Mouse (Mus musculus) hindbrain, embryonic 11.5 days (tissue): ENCODE results near the gene Sohlh2. TPM values are rescaled to one million over a fixed set of nuclear protein-coding genes. Genes with fewer than 3 reads are reported as not detected.

Experiments used
- ATAC-seq: fragments of 200-750 bp; cut with Nextera tagmentation; 2 replicates; pipeline ENCODE4 v1.8.0; 2017; ENCODE audit warnings: mild to moderate bottlenecking, moderate TSS enrichment, moderate library complexity; ENCODE audit not compliant: low FRiP score
- DNase-seq: peaks from one replicate; pipeline ENCODE4 v3.0.0-alpha.2; 2015; ENCODE audit warnings: low spot score
- H3K27ac ChIP-seq: fragments of 300-500 bp; sonication (generic); 2 replicates; pipeline ENCODE4 v1.5.1; 2014; ENCODE audit warnings: mild to moderate bottlenecking, low read depth, low read length
- H3K27me3 ChIP-seq: fragments of 300-500 bp; sonication (generic); 2 replicates; pipeline ENCODE4 v1.6.1; 2014; ENCODE audit warnings: mild to moderate bottlenecking, low read length, moderate library complexity, mixed read lengths; ENCODE audit not compliant: control insufficient read depth, insufficient read depth
- H3K36me3 ChIP-seq: fragments of 300-500 bp; sonication (generic); 2 replicates; pipeline ENCODE4 v1.6.1; 2014; ENCODE audit warnings: mild to moderate bottlenecking, low read length, moderate library complexity, mixed read lengths; ENCODE audit not compliant: control insufficient read depth, insufficient read depth
- H3K4me1 ChIP-seq: fragments of 300-500 bp; sonication (generic); replicated peaks from 2 replicates; pipeline ENCODE4 v1.6.1; 2014; ENCODE audit warnings: low read length, mixed read lengths; ENCODE audit not compliant: control insufficient read depth, insufficient read depth
- H3K4me2 ChIP-seq: fragments of 300-500 bp; sonication (generic); replicated peaks from 2 replicates; pipeline ENCODE4 v1.6.1; 2014; ENCODE audit warnings: mild to moderate bottlenecking, low read depth, low read length
- H3K4me3 ChIP-seq: fragments of 300-500 bp; sonication (generic); 2 replicates; pipeline ENCODE4 v1.5.1; 2014; ENCODE audit warnings: low read depth, low read length
- H3K9ac ChIP-seq: fragments of 300-500 bp; sonication (generic); 2 replicates; pipeline ENCODE4 v1.6.1; 2014; ENCODE audit warnings: low read depth, low read length
- H3K9me3 ChIP-seq: fragments of 300-500 bp; sonication (generic); 2 replicates; pipeline ENCODE4 v1.6.1; 2016; ENCODE audit warnings: low read length; ENCODE audit not compliant: control insufficient read depth
- WGBS: fragments of 180-500 bp; shearing (Covaris S2); extraction: QIAGEN DNeasy Blood & Tissue Kit; methylation state at CpG from one replicate; pipeline ENCODE4 v1.1.7; 2014; 5-methylcytosine and 5-hydroxymethylcytosine counted together
- polyA plus RNA-seq: library from polyadenylated mRNA; unstranded; fragments of >200 nt; fragmentation: Nextera tagmentation; extraction: Ambion mirVana; gene quantifications from 2 replicates; pipeline ENCODE4 v1.2.1, GENCODE M21; 2014

Sohlh2 gene
- polyA plus RNA-seq, 1 experiment from 2014 or later: not detected

- Histone ChIP-seq H3K27me3 (no peaks in the 10 kb centered on the region), H3K4me3 (no peak overlapping the region), H3K4me1 (peaks cover 5% of the 10 kb centered on the region), H3K36me3 (no peaks in the 10 kb centered on the region), H3K27ac (no peak overlapping the region), H3K4me2 (no peak overlapping the region), H3K9me3 (no peaks in the 10 kb centered on the region), H3K9ac (no peak overlapping the region)
- DNase-seq (no peak), ATAC-seq (no peak)
- 88% methylated on average over 2 of the region's 2 CpGs for WGBS
These were observed 40.7 kb downstream of the Sohlh2 start for GRCm38 (mm10) chr3:55222502-55222901.

GRCm38 (mm10) chr3:55223862-55224261 is 42.0 kb downstream of the Sohlh2 start:
- H3K4me2 ChIP-seq: no peak overlapping the region
- ATAC-seq: no peak
- H3K27ac ChIP-seq: no peak overlapping the region
- no peaks in the 10 kb centered on the region for H3K9me3 ChIP-seq
- peaks cover 5% of the 10 kb centered on the region for H3K4me1 ChIP-seq
- 78% methylated on average over 3 of the region's 3 CpGs for WGBS
- no peak for DNase-seq
- H3K9ac ChIP-seq: no peak overlapping the region
- no peaks in the 10 kb centered on the region for H3K27me3 ChIP-seq
- H3K4me3 ChIP-seq: no peak overlapping the region
- no peaks in the 10 kb centered on the region for H3K36me3 ChIP-seq

- H3K4me3 ChIP-seq: no peak overlapping the region
- H3K9me3 ChIP-seq: no peaks in the 10 kb centered on the region
- H3K4me1 ChIP-seq: peaks cover 5% of the 10 kb centered on the region
- DNase-seq: peak; percentile 45
- WGBS: 24% methylated on average over 17 of the region's 18 CpGs
- H3K27me3 ChIP-seq: no peaks in the 10 kb centered on the region
- H3K4me2 ChIP-seq: no peak overlapping the region
- no peaks in the 10 kb centered on the region for H3K36me3 ChIP-seq
- H3K27ac ChIP-seq: no peak overlapping the region
- peak; percentile 74 for ATAC-seq
- H3K9ac ChIP-seq: no peak overlapping the region
These were observed 44.8 kb downstream of the Sohlh2 start for GRCm38 (mm10) chr3:55226501-55227213.

- Histone ChIP-seq H3K9me3 (no peaks in the 10 kb centered on the region), H3K27me3 (no peaks in the 10 kb centered on the region), H3K36me3 (no peaks in the 10 kb centered on the region), H3K4me2 (no peak overlapping the region), H3K9ac (no peak overlapping the region), H3K4me3 (no peak overlapping the region), H3K27ac (no peak overlapping the region), H3K4me1 (peaks cover 5% of the 10 kb centered on the region)
- WGBS: 42% methylated on average over 4 of the region's 4 CpGs
- DNase-seq: no peak
- no peak for ATAC-seq
These were observed 45.4 kb downstream of the Sohlh2 start for GRCm38 (mm10) chr3:55227214-55227581.

GRCm38 (mm10) chr3:55241730-55242421 is 60.0 kb downstream of the Sohlh2 start, which contains the start of gene Dclk1:
TSS of gene Dclk1 (plus strand) at chr3:55242364.
- H3K36me3 ChIP-seq: no peaks in the 10 kb centered on the region
- peak within 1 kb of the TSS; percentile 97 for H3K9ac ChIP-seq
- peak within 1 kb of the TSS; percentile 79 for H3K4me3 ChIP-seq
- no peaks in the 10 kb centered on the region for H3K27me3 ChIP-seq
- no peaks in the 10 kb centered on the region for H3K4me1 ChIP-seq
- no peak for DNase-seq
- peak within 1 kb of the TSS; percentile 93 for H3K27ac ChIP-seq
- 37% methylated on average over 10 of the region's 10 CpGs for WGBS
- H3K4me2 ChIP-seq: peak within 1 kb of the TSS; percentile 76
- no peaks in the 10 kb centered on the region for H3K9me3 ChIP-seq
- no peak; the same call in none of the 2 replicates for ATAC-seq

- H3K4me2 ChIP-seq: peak overlapping the region; percentile 76
- under 1% methylated on average over 42 of the region's 45 CpGs for WGBS
- no peaks in the 10 kb centered on the region for H3K27me3 ChIP-seq
- peak overlapping the region; percentile 93 for H3K27ac ChIP-seq
- ATAC-seq (peak; percentile 97), DNase-seq (peak; percentile 90)
- no peaks in the 10 kb centered on the region for H3K36me3 ChIP-seq
- no peaks in the 10 kb centered on the region for H3K4me1 ChIP-seq
- no peaks in the 10 kb centered on the region for H3K9me3 ChIP-seq
- H3K9ac ChIP-seq: peak overlapping the region; percentile 97
- peak overlapping the region; percentile 79 for H3K4me3 ChIP-seq
These were observed 60.7 kb downstream of the Sohlh2 start for GRCm38 (mm10) chr3:55242422-55243055.

GRCm38 (mm10) chr3:55243056-55243471 is 61.2 kb downstream of the Sohlh2 start:
- Histone ChIP-seq H3K27me3 (no peaks in the 10 kb centered on the region), H3K27ac (peak overlapping the region; percentile 93; the same call in 1 of the 2 replicates), H3K36me3 (no peaks in the 10 kb centered on the region), H3K9me3 (no peaks in the 10 kb centered on the region), H3K9ac (peak overlapping the region; percentile 97), H3K4me1 (no peaks in the 10 kb centered on the region), H3K4me2 (peak overlapping the region; percentile 76), H3K4me3 (peak overlapping the region; percentile 79)
- 1% methylated on average over 8 of the region's 8 CpGs for WGBS
- DNase-seq: no peak
- peak; percentile 80 for ATAC-seq

- Histone ChIP-seq H3K27me3 (no peaks in the 10 kb centered on the region), H3K4me3 (peak overlapping the region; percentile 79), H3K4me1 (no peaks in the 10 kb centered on the region), H3K27ac (no peak overlapping the region), H3K9me3 (no peaks in the 10 kb centered on the region), H3K4me2 (peak overlapping the region; percentile 34), H3K36me3 (no peaks in the 10 kb centered on the region), H3K9ac (no peak overlapping the region; the same call in 1 of the 2 replicates)
- WGBS: 70% methylated on average over 6 of the region's 6 CpGs
- ATAC-seq: no peak
- DNase-seq: peak; percentile 8
These were observed 62.3 kb downstream of the Sohlh2 start for GRCm38 (mm10) chr3:55244087-55244486.
